Mouse (Mus musculus) midbrain, postnatal 0 days (tissue): ENCODE measurements around the gene Prkd2. TPM values are rescaled to one million over a fixed set of nuclear protein-coding genes. Genes with fewer than 3 reads are reported as not detected.

Experiments used
- ATAC-seq: fragments of 200-750 bp; cut with Nextera tagmentation; 2 replicates; pipeline ENCODE4 v1.8.0; 2017; ENCODE audit warnings: moderate number of reproducible peaks, mild to moderate bottlenecking, moderate TSS enrichment, moderate library complexity; ENCODE audit not compliant: low FRiP score
- DNase-seq: peaks from one replicate; pipeline ENCODE4 v3.0.0-alpha.2; 2015; ENCODE audit warnings: low spot score
- H3K27ac ChIP-seq: fragments of 300-500 bp; sonication (generic); 2 replicates; pipeline ENCODE4 v1.5.1; 2014; ENCODE audit warnings: low read depth, mild to moderate bottlenecking, low read length, mixed read lengths
- H3K27me3 ChIP-seq: fragments of 300-500 bp; sonication (generic); 2 replicates; pipeline ENCODE4 v1.6.1; 2014; ENCODE audit warnings: low read length, control low read depth, mixed read lengths; ENCODE audit not compliant: insufficient read depth
- H3K36me3 ChIP-seq: fragments of 300-500 bp; sonication (generic); 2 replicates; pipeline ENCODE4 v1.6.1; 2014; ENCODE audit warnings: low read length, control low read depth, mixed read lengths; ENCODE audit not compliant: insufficient read depth
- H3K4me1 ChIP-seq: fragments of 300-500 bp; sonication (generic); 2 replicates; pipeline ENCODE4 v1.6.1; 2014; ENCODE audit warnings: mild to moderate bottlenecking, control low read depth, antibody characterized with exemption, low read length, mixed read lengths; ENCODE audit not compliant: insufficient read depth
- H3K4me2 ChIP-seq: fragments of 300-500 bp; sonication (generic); 2 replicates; pipeline ENCODE4 v1.6.1; 2014; ENCODE audit warnings: low read depth, mild to moderate bottlenecking, low read length, mixed read lengths; ENCODE audit not compliant: poor library complexity, severe bottlenecking
- H3K4me3 ChIP-seq: fragments of 300-500 bp; sonication (generic); 2 replicates; pipeline ENCODE4 v1.5.1; 2014; ENCODE audit warnings: low read depth, mild to moderate bottlenecking, low read length, moderate library complexity
- H3K9ac ChIP-seq: fragments of 300-500 bp; sonication (generic); replicated peaks from 2 replicates; pipeline ENCODE4 v1.6.1; 2014; ENCODE audit warnings: mild to moderate bottlenecking, low read length, moderate library complexity, mixed read lengths; ENCODE audit not compliant: poor library complexity, severe bottlenecking
- H3K9me3 ChIP-seq: fragments of 300-500 bp; sonication (generic); 2 replicates; pipeline ENCODE4 v1.6.1; 2016; ENCODE audit warnings: low read length, control low read depth
- CTCF ChIP-seq: IDR thresholded peaks from 2 replicates; pipeline ENCODE4 v1.5.1; 2016; ENCODE audit warnings: antibody characterized with exemption, mild to moderate bottlenecking
- WGBS: fragments of 180-500 bp; shearing (Covaris S2); extraction: QIAGEN DNeasy Blood & Tissue Kit; methylation state at CpG from one replicate; pipeline ENCODE4 v1.1.7; 2014; 5-methylcytosine and 5-hydroxymethylcytosine counted together
- polyA plus RNA-seq: library from polyadenylated mRNA; unstranded; fragments of >200 nt; fragmentation: Nextera tagmentation; extraction: Ambion mirVana; gene quantifications from 2 replicates; pipeline ENCODE4 v1.2.1, GENCODE M21; 2015
- total RNA-seq: library from RNA; depleted of rRNA; stranded (reverse); fragments of >200 nt; gene quantifications from 2 replicates; pipeline ENCODE4 v1.2.3, GENCODE M21; 2014

The Prkd2 gene
- total and polyA plus RNA-seq, 2 experiments from 2014 or later = 3.2 to 3.9 TPM

GRCm38 (mm10) chr7:16841078-16841477 is 1.6 kb upstream of the Prkd2 start:
- no peak for ATAC-seq
- peaks cover 44% of the 10 kb centered on the region for H3K36me3 ChIP-seq
- DNase-seq = no peak
- no peak overlapping the region for H3K4me2 ChIP-seq
- no peak overlapping the region for H3K9ac ChIP-seq
- 83% methylated on average over 4 of the region's 4 CpGs for WGBS
- H3K27ac ChIP-seq = 0 out of 2 replicates have a peak overlapping the region, but pooled peaks have one; percentile 43
- no peaks in the 10 kb centered on the region for H3K9me3 ChIP-seq
- H3K27me3 ChIP-seq = no peaks in the 10 kb centered on the region
- H3K4me1 ChIP-seq = peaks cover 14% of the 10 kb centered on the region
- no peak for TF ChIP-seq CTCF
- no peak overlapping the region for H3K4me3 ChIP-seq

GRCm38 (mm10) chr7:16841561-16842560 is 841 bp upstream of the Prkd2 start:
- ATAC-seq = no peak
- no peak for TF ChIP-seq CTCF
- Histone ChIP-seq H3K9me3 (no peaks in the 10 kb centered on the region), H3K27ac (peak overlapping the region; percentile 43), H3K4me1 (peaks cover 14% of the 10 kb centered on the region), H3K36me3 (peaks cover 41% of the 10 kb centered on the region), H3K9ac (no peak overlapping the region), H3K4me2 (peak overlapping the region; percentile 95), H3K27me3 (no peaks in the 10 kb centered on the region), H3K4me3 (peak overlapping the region; percentile 56; the same call in 1 of the 2 replicates)
- 46% methylated on average over 11 of the region's 11 CpGs for WGBS
- DNase-seq = no peak

- Histone ChIP-seq H3K36me3 (peaks cover 23% of the 10 kb centered on the region), H3K4me2 (peak overlapping the region; percentile 95), H3K27me3 (no peaks in the 10 kb centered on the region), H3K9me3 (no peaks in the 10 kb centered on the region), H3K4me3 (peak overlapping the region; percentile 56), H3K27ac (0 out of 2 replicates have a peak overlapping the region, but pooled peaks have one; percentile 32), H3K9ac (peak overlapping the region; percentile 67), H3K4me1 (peaks cover 14% of the 10 kb centered on the region)
- under 1% methylated on average over 33 of the region's 33 CpGs for WGBS
- ATAC-seq (no peak), DNase-seq (no peak)
- TF ChIP-seq CTCF = no peak
Measured at GRCm38 (mm10) chr7:16843441-16844171, 904 bp downstream of the Prkd2 start.

GRCm38 (mm10) chr7:16844696-16845071 is 2.0 kb downstream of the Prkd2 start:
- DNase-seq = no peak
- Histone ChIP-seq H3K27me3 (no peaks in the 10 kb centered on the region), H3K4me2 (peak overlapping the region; percentile 18; the same call in 1 of the 2 replicates), H3K4me3 (no peak overlapping the region), H3K27ac (no peak overlapping the region), H3K9ac (no peak overlapping the region), H3K4me1 (peaks cover 14% of the 10 kb centered on the region), H3K9me3 (no peaks in the 10 kb centered on the region), H3K36me3 (peaks cover 16% of the 10 kb centered on the region)
- 61% methylated on average over 3 of the region's 3 CpGs for WGBS
- TF ChIP-seq CTCF = no peak
- no peak for ATAC-seq

GRCm38 (mm10) chr7:16845072-16845819 is 2.5 kb downstream of the Prkd2 start:
- no peak for ATAC-seq
- 39% methylated on average over 14 of the region's 14 CpGs for WGBS
- Histone ChIP-seq H3K4me2 (peak overlapping the region; percentile 18; the same call in 1 of the 2 replicates), H3K36me3 (peaks cover 15% of the 10 kb centered on the region), H3K9me3 (no peaks in the 10 kb centered on the region), H3K4me1 (peaks cover 14% of the 10 kb centered on the region), H3K27ac (peak overlapping the region; percentile 26; the same call in 1 of the 2 replicates), H3K9ac (peak overlapping the region; percentile 44; the same call in 1 of the 2 replicates), H3K27me3 (no peaks in the 10 kb centered on the region), H3K4me3 (no peak overlapping the region)
- DNase-seq = no peak
- no peak for TF ChIP-seq CTCF
